Mouse (Mus musculus): ENCODE results near the gene Zfp143.

DNA sequence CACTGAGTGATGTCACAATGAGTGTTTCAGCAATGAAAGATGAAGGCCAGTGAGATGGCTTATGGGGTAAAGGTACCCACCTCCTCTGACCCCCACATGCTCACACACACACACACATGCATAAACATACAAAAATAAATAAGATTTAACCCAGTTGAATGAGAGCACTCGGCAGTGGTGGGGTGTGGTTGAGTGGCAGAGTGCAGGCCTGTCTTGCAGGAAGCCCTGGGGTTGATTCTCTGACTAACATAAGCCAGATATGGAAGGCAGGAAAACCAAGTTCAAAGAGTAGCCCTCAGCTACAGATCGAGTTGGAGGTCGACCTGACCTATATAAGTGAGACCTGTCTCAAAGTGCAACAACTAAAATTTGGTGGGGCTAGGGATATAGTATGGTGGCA lies 45.6 kb downstream of the Zfp143 start:
- TF ChIP-seq POLR2A (IDR thresholded peaks at IDR 0.05; ENCODE audit: borderline replicate concordance, insufficient read depth, low read length) = no peak
- no peak for TF ChIP-seq CTCF (IDR thresholded peaks at IDR 0.05; ENCODE audit: borderline replicate concordance, insufficient read depth, low read depth, low read length)
